Mouse (Mus musculus): ENCODE measurements around the gene Bcl2l1. TPM values are rescaled to one million over a fixed set of nuclear protein-coding genes. Genes with fewer than 3 reads are reported as not detected.
A peak's percentile ranks its signal among the peaks of the same experiment; 100 is the strongest.

Bcl2l1 gene
- total RNA-seq, 2 experiments from 2014 or later = 118 to 123 TPM

GRCm38 (mm10) chr2:152784640-152785039 lies 46.9 kb downstream of the Bcl2l1 start:
- intact Hi-C loops (cut with DNase I) = loop anchor here (5.0 kb wide), 1 partner anchor 43 kb away; no protein-coding TSS in a partner anchor

GRCm38 (mm10) chr2:152783241-152783640 lies 48.3 kb downstream of the Bcl2l1 start:
- DNase-seq (ENCODE audit: extremely low spot score in 1 of 2, low spot score in 2 of 2) = no peak
- intact Hi-C loops (cut with DNase I) = no loop called here

More at GRCm38 (mm10) chr2:152784640-152785039, 46.9 kb downstream of the Bcl2l1 start:
- no peak for DNase-seq (ENCODE audit: extremely low spot score in 1 of 2, low spot score in 2 of 2)

GRCm38 (mm10) chr2:152782656-152783055 lies 48.9 kb downstream of the Bcl2l1 start:
- intact Hi-C loops (cut with DNase I) = no loop called here
- DNase-seq (ENCODE audit: extremely low spot score in 1 of 2, low spot score in 2 of 2) = no peak

- DNase-seq (ENCODE audit: extremely low spot score in 1 of 2, low spot score in 2 of 2) = peak in 1 of 2 experiments; percentile 45
- intact Hi-C loops (cut with DNase I) = no loop called here
Observed at GRCm38 (mm10) chr2:152781031-152781711, 50.4 kb downstream of the Bcl2l1 start.

GRCm38 (mm10) chr2:152780466-152780865 lies 51.1 kb downstream of the Bcl2l1 start:
- no peak for DNase-seq (ENCODE audit: extremely low spot score in 1 of 2, low spot score in 2 of 2)
- intact Hi-C loops (cut with DNase I) = no loop called here

- intact Hi-C loops (cut with DNase I) = no loop called here
Observed at GRCm38 (mm10) chr2:152777081-152777480, 54.4 kb downstream of the Bcl2l1 start.

GRCm38 (mm10) chr2:152776435-152776834 lies 55.1 kb downstream of the Bcl2l1 start:
- DNase-seq (ENCODE audit: extremely low spot score in 1 of 2, low spot score in 2 of 2) = peak in 1 of 2 experiments; percentile 64
- intact Hi-C loops (cut with DNase I) = no loop called here

More at GRCm38 (mm10) chr2:152777081-152777480, 54.4 kb downstream of the Bcl2l1 start:
- no peak for DNase-seq (ENCODE audit: extremely low spot score in 1 of 2, low spot score in 2 of 2)

GRCm38 (mm10) chr2:152776019-152776418 lies 55.5 kb downstream of the Bcl2l1 start:
- intact Hi-C loops (cut with DNase I) = no loop called here
- DNase-seq (ENCODE audit: extremely low spot score in 1 of 2, low spot score in 2 of 2) = no peak

GRCm38 (mm10) chr2:152775357-152775756 lies 56.2 kb downstream of the Bcl2l1 start:
- intact Hi-C loops (cut with DNase I) = no loop called here
- DNase-seq (ENCODE audit: extremely low spot score in 1 of 2, low spot score in 2 of 2) = no peak

- intact Hi-C loops (cut with DNase I) = no loop called here
- no peak for DNase-seq (ENCODE audit: extremely low spot score in 1 of 2, low spot score in 2 of 2)
Observed at GRCm38 (mm10) chr2:152772231-152772630, 59.3 kb downstream of the Bcl2l1 start.

- intact Hi-C loops (cut with DNase I) = no loop called here
- no peak for DNase-seq (ENCODE audit: extremely low spot score in 1 of 2, low spot score in 2 of 2)
Observed at GRCm38 (mm10) chr2:152771571-152771970, 60.0 kb downstream of the Bcl2l1 start.

GRCm38 (mm10) chr2:152769677-152770076 lies 61.9 kb downstream of the Bcl2l1 start:
- no peak for DNase-seq (ENCODE audit: extremely low spot score in 1 of 2, low spot score in 2 of 2)
- intact Hi-C loops (cut with DNase I) = no loop called here

- peak in 1 of 2 experiments; percentile 43 for DNase-seq (ENCODE audit: extremely low spot score in 1 of 2, low spot score in 2 of 2)
- intact Hi-C loops (cut with DNase I) = loop anchor here (2.0 kb wide), 2 partner anchors 63 to 71 kb away; partner anchors contain the start of gene Bcl2l1
Observed at GRCm38 (mm10) chr2:152767618-152768271, 63.8 kb downstream of the Bcl2l1 start.

- intact Hi-C loops (cut with DNase I) = loop anchor here (2.0 kb wide), 2 partner anchors 64 to 70 kb away; partner anchors contain the start of gene Bcl2l1
- DNase-seq (ENCODE audit: extremely low spot score in 1 of 2, low spot score in 2 of 2) = peak; percentile 69 to 90
Observed at GRCm38 (mm10) chr2:152766387-152767123, 65.0 kb downstream of the Bcl2l1 start.

GRCm38 (mm10) chr2:152765045-152765674 lies 66.4 kb downstream of the Bcl2l1 start:
- no peak for DNase-seq (ENCODE audit: extremely low spot score in 1 of 2, low spot score in 2 of 2)
- intact Hi-C loops (cut with DNase I) = no loop called here

GRCm38 (mm10) chr2:152764172-152765044 lies 67.1 kb downstream of the Bcl2l1 start:
- DNase-seq (ENCODE audit: extremely low spot score in 1 of 2, low spot score in 2 of 2) = peak in 1 of 2 experiments; percentile 22
- intact Hi-C loops (cut with DNase I) = no loop called here

- intact Hi-C loops (cut with DNase I) = no loop called here
- peak in 1 of 2 experiments; percentile 14 for DNase-seq (ENCODE audit: extremely low spot score in 1 of 2, low spot score in 2 of 2)
Observed at GRCm38 (mm10) chr2:152763310-152763709, 68.2 kb downstream of the Bcl2l1 start.

- intact Hi-C loops (cut with DNase I) = no loop called here
- peak in 1 of 2 experiments; percentile 10 for DNase-seq (ENCODE audit: extremely low spot score in 1 of 2, low spot score in 2 of 2)
Observed at GRCm38 (mm10) chr2:152758351-152758750, 73.2 kb downstream of the Bcl2l1 start.
